28 mouse cellular contexts compared by ENCODE assay signal in genomic region chr2:137150953-137151352, GRCm38 (mm10). TPM values are rescaled to one million over a fixed set of nuclear protein-coding genes. Genes with fewer than 3 reads are reported as not detected.
"Had no signal": no experiment of that assay in that cellular context is flagged by ENCODE, and none has a peak within 500 bp of the region (broad histone marks: within the 10 kb centered on the region; RNA-seq: fewer than 3 reads in every experiment).

No protein-coding gene starts in this region.

- H3K27me3 ChIP-seq: embryonic facial prominence, embryonic 12.5 days; embryonic facial prominence, embryonic 13.5 days; embryonic facial prominence, embryonic 15.5 days; forebrain, embryonic 12.5 days; forebrain, embryonic 13.5 days; forebrain, embryonic 15.5 days had no signal

- H3K36me3 ChIP-seq: embryonic facial prominence, embryonic 10.5 days; embryonic facial prominence, embryonic 12.5 days; embryonic facial prominence, embryonic 13.5 days; embryonic facial prominence, embryonic 15.5 days; forebrain, embryonic 10.5 days; forebrain, embryonic 12.5 days; forebrain, embryonic 15.5 days had no signal

- H3K27ac ChIP-seq: embryonic facial prominence, embryonic 10.5 days; embryonic facial prominence, embryonic 12.5 days; embryonic facial prominence, embryonic 13.5 days; embryonic facial prominence, embryonic 15.5 days; forebrain, embryonic 10.5 days; forebrain, embryonic 12.5 days; forebrain, embryonic 13.5 days; forebrain, embryonic 15.5 days; gastrocnemius, adult 2 months; heart, adult 2 months had no signal

- DNase-seq: cerebellum, adult 8-10 months; cerebellum, adult 9-10 months; cerebellum, adult 9-11 months; cerebellum, postnatal 10 days; cerebellum, postnatal 14 days; cerebellum, postnatal 25 days; cerebellum, postnatal 36 days; embryo, embryonic 11 days; forebrain, postnatal 0 days; gastrocnemius, adult 2 months; gastrocnemius, postnatal 10 days; gastrocnemius, postnatal 14 days; gastrocnemius, postnatal 25 days; gastrocnemius, postnatal 36 days; heart, adult 11 months; heart, adult 18-20 months; heart, adult 2 months had no signal

- H3K4me3 ChIP-seq: embryonic facial prominence, embryonic 10.5 days; embryonic facial prominence, embryonic 12.5 days; embryonic facial prominence, embryonic 13.5 days; embryonic facial prominence, embryonic 15.5 days; erythroblast, embryonic 14.5 days; forebrain, embryonic 10.5 days; forebrain, embryonic 12.5 days; forebrain, embryonic 13.5 days; forebrain, embryonic 15.5 days; gastrocnemius, adult 2 months; heart, adult 2 months had no signal

- H3K9me3 ChIP-seq: embryonic facial prominence, embryonic 10.5 days; embryonic facial prominence, embryonic 12.5 days; embryonic facial prominence, embryonic 13.5 days; embryonic facial prominence, embryonic 15.5 days; forebrain, embryonic 10.5 days; forebrain, embryonic 12.5 days; forebrain, embryonic 13.5 days; forebrain, embryonic 15.5 days had no signal

- H3K4me2 ChIP-seq: embryonic facial prominence, embryonic 12.5 days; embryonic facial prominence, embryonic 13.5 days; embryonic facial prominence, embryonic 15.5 days; forebrain, embryonic 12.5 days; forebrain, embryonic 13.5 days; forebrain, embryonic 15.5 days had no signal

- H3K9ac ChIP-seq: embryonic facial prominence, embryonic 12.5 days; embryonic facial prominence, embryonic 13.5 days; embryonic facial prominence, embryonic 15.5 days; forebrain, embryonic 12.5 days; forebrain, embryonic 13.5 days; forebrain, embryonic 15.5 days; forebrain, postnatal 0 days had no signal

- H3K4me1 ChIP-seq: embryonic facial prominence, embryonic 12.5 days; embryonic facial prominence, embryonic 15.5 days; forebrain, embryonic 15.5 days had no signal

- ATAC-seq: forebrain, embryonic 13.5 days; forebrain, embryonic 14.5 days; forebrain, embryonic 15.5 days; forebrain, embryonic 16.5 days; forebrain, postnatal 0 days had no signal

RNA-seq across cellular contexts. Expression of gene Jag1, which starts 34.5 kb away (rescaled TPM):
- polyA plus RNA-seq: erythroblast, embryonic 14.5 days had no signal
